In genomic region chr17:83847815-83848214, GRCm38 (mm10) we compare ENCODE assay signal across 9 mouse cellular contexts. TPM values are rescaled to one million over a fixed set of nuclear protein-coding genes. Genes with fewer than 3 reads are reported as not detected.
DNase-seq lines count a peak whose midpoint lies in the region; ATAC-seq and TF ChIP-seq lines count a peak whose summit lies in the region.
"Had no signal": no experiment of that assay in that cellular context is flagged by ENCODE, and none has a peak within 500 bp of the region (broad histone marks: within the 10 kb centered on the region; RNA-seq: fewer than 3 reads in every experiment).

Gene Haao, minus strand, starts transcription at chr17:83847963.

- H3K27ac ChIP-seq in layer of hippocampus, adult 2 months, result no peak within 1 kb of the TSS

- peak; percentile 41 to 58 for DNase-seq in lung, adult 18-20 months
- no peak for DNase-seq in lung, postnatal 14 days
- peak; percentile 38 for DNase-seq in lung, postnatal 10 days
- DNase-seq in thymus, postnatal 0 days (ENCODE audit: low spot score), result peak; percentile 28
- no peak for DNase-seq in layer of hippocampus, adult 2 months (ENCODE audit: low spot score in 2 of 2)
- no peak for DNase-seq in kidney, postnatal 10 days
- no peak for DNase-seq in layer of hippocampus, postnatal 10 days (ENCODE audit: low spot score in 2 of 2)

- no peak within 1 kb of the TSS for H3K4me3 ChIP-seq in layer of hippocampus, adult 2 months

- peak; percentile 58 for ATAC-seq in common myeloid progenitor, adult 5-6 weeks (replicated peaks; ENCODE audit: low read depth, poor library complexity, severe bottlenecking)

- TF ChIP-seq CTCF in layer of hippocampus, adult 2 months (conservative IDR thresholded peaks at IDR 0.05), result no peak

RNA-seq across cellular contexts. Expression of gene Haao, which starts in this region (rescaled TPM):
- 14.6 and 40.0 TPM in 2 replicates for total RNA-seq in common myeloid progenitor, adult 5-6 weeks (2017)
- polyA plus RNA-seq in thymus, postnatal 0 days (2015; fragmentation: Nextera tagmentation; extraction: Ambion mirVana), result 5.6 and 5.9 TPM in 2 replicates
- not detected for total RNA-seq in layer of hippocampus, adult 2 months (2021)
- not detected for total RNA-seq in layer of hippocampus, postnatal 10 days (2021)
- total RNA-seq: left cerebral cortex, postnatal 10 days had no signal

Comparison
In these comparisons a context has a peak if more than half of its experiments do, and no peak if none do; other contexts are left out.
1. RNA of gene Haao (total RNA-seq): 14.6 to 40.0 TPM in common myeloid progenitor, adult 5-6 weeks; not detected in layer of hippocampus, adult 2 months and not detected in layer of hippocampus, postnatal 10 days; every median in the first group is over 10 times any median in the second.
2. DNase-seq: peak in lung, adult 18-20 months (2 of 2), lung, postnatal 10 days (single experiment) and thymus, postnatal 0 days (single experiment); none in lung, postnatal 14 days (single experiment), layer of hippocampus, adult 2 months (0 of 2), kidney, postnatal 10 days (single experiment) and layer of hippocampus, postnatal 10 days (0 of 2).